Mouse (Mus musculus): ENCODE results near the gene Il9r. TPM values are rescaled to one million over a fixed set of nuclear protein-coding genes. Genes with fewer than 3 reads are reported as not detected.

Il9r gene
- polyA plus RNA-seq, 1 experiment from 2014 or later, result not detected

- POLR2A ChIA-PET, result interaction anchor here (1.4 to 2.2 kb wide), 4 partner anchors 8 to 39 kb away, joined by 3 to 8 read pairs (median 4); no protein-coding TSS in a partner anchor
- no peaks in the 10 kb centered on the region for H3K27me3 ChIP-seq
- no peak for TF ChIP-seq CTCF (IDR thresholded peaks at IDR 0.05)
- no peak for DNase-seq (ENCODE audit: low read depth, low spot score)
- CTCF ChIA-PET, result interaction anchor here (1.3 kb wide), 1 partner anchor 10 kb away, joined by 6 read pairs; no protein-coding TSS in a partner anchor
- in situ Hi-C loops (cut with MboI; ENCODE audit: low pct_unique_long_range_greater_than_20kb), result no loop called here
- ATAC-seq, result no peak
Observed at GRCm38 (mm10) chr11:32227555-32227954, 27.5 kb upstream of the Il9r start.

GRCm38 (mm10) chr11:32227041-32227440 is 27.0 kb upstream of the Il9r start:
- ATAC-seq (no peak), DNase-seq (ENCODE audit: low read depth, low spot score) (no peak)
- in situ Hi-C loops (cut with MboI; ENCODE audit: low pct_unique_long_range_greater_than_20kb), result no loop called here
- TF ChIP-seq CTCF (IDR thresholded peaks at IDR 0.05), result no peak
- ChIA-PET POLR2A (interaction anchor here (0.8 to 2.2 kb wide), 5 partner anchors 9 to 40 kb away, joined by 3 to 8 read pairs (median 4); no protein-coding TSS in a partner anchor), CTCF (interaction anchor here (1.3 kb wide), 1 partner anchor 10 kb away, joined by 6 read pairs; no protein-coding TSS in a partner anchor)
- H3K27me3 ChIP-seq, result no peaks in the 10 kb centered on the region

GRCm38 (mm10) chr11:32226124-32226871 is 26.2 kb upstream of the Il9r start, which contains the start of gene Mpg:
Gene Mpg, plus strand, starts transcription at chr11:32226505.
- H3K27me3 ChIP-seq, result no peaks in the 10 kb centered on the region
- ChIA-PET POLR2A (interaction anchor here (0.8 to 2.2 kb wide), 5 partner anchors 8 to 41 kb away, joined by 3 to 8 read pairs (median 4); no protein-coding TSS in a partner anchor), CTCF (interaction anchor here (1.3 kb wide), 1 partner anchor 11 kb away, joined by 6 read pairs; no protein-coding TSS in a partner anchor)
- in situ Hi-C loops (cut with MboI; ENCODE audit: low pct_unique_long_range_greater_than_20kb), result no loop called here
- TF ChIP-seq CTCF (IDR thresholded peaks at IDR 0.05), result no peak
- ATAC-seq (peak; percentile 37), DNase-seq (ENCODE audit: low read depth, low spot score) (no peak)

GRCm38 (mm10) chr11:32225222-32226104 is 25.4 kb upstream of the Il9r start:
- no peaks in the 10 kb centered on the region for H3K27me3 ChIP-seq
- no peak for TF ChIP-seq CTCF (IDR thresholded peaks at IDR 0.05)
- POLR2A ChIA-PET, result interaction anchor here (0.5 to 2.2 kb wide), 3 partner anchors 11 to 1425 kb away, joined by 3 to 15 read pairs (median 8); no protein-coding TSS in a partner anchor
- in situ Hi-C loops (cut with MboI; ENCODE audit: low pct_unique_long_range_greater_than_20kb), result no loop called here
- ATAC-seq (no peak), DNase-seq (ENCODE audit: low read depth, low spot score) (no peak)
- CTCF ChIA-PET, result interaction anchor here (0.7 to 3.0 kb wide), 4 partner anchors 7 to 73 kb away, joined by 3 to 9 read pairs (median 4); no protein-coding TSS in a partner anchor

GRCm38 (mm10) chr11:32224468-32225139 is 24.5 kb upstream of the Il9r start:
- ChIA-PET POLR2A (interaction anchor here (0.6 to 1.4 kb wide), 2 partner anchors 15 to 36 kb away, joined by 3 read pairs; no protein-coding TSS in a partner anchor), CTCF (interaction anchor here (0.7 to 3.0 kb wide), 5 partner anchors 8 to 74 kb away, joined by 3 to 9 read pairs (median 4); no protein-coding TSS in a partner anchor)
- in situ Hi-C loops (cut with MboI; ENCODE audit: low pct_unique_long_range_greater_than_20kb), result no loop called here
- no peak for TF ChIP-seq CTCF (IDR thresholded peaks at IDR 0.05)
- no peaks in the 10 kb centered on the region for H3K27me3 ChIP-seq
- no peak for DNase-seq (ENCODE audit: low read depth, low spot score)
- ATAC-seq, result no peak

- TF ChIP-seq CTCF (IDR thresholded peaks at IDR 0.05), result no peak
- ATAC-seq (no peak), DNase-seq (ENCODE audit: low read depth, low spot score) (no peak)
- POLR2A ChIA-PET, result no interaction called here
- CTCF ChIA-PET, result interaction anchor here (1.4 to 3.0 kb wide), 3 partner anchors 12 to 19 kb away, joined by 3 to 9 read pairs (median 5); partner anchors contain the start of gene Snrnp25
- in situ Hi-C loops (cut with MboI; ENCODE audit: low pct_unique_long_range_greater_than_20kb), result no loop called here
- no peaks in the 10 kb centered on the region for H3K27me3 ChIP-seq
Observed at GRCm38 (mm10) chr11:32223297-32223967, 23.4 kb upstream of the Il9r start.

GRCm38 (mm10) chr11:32222570-32223194 is 22.6 kb upstream of the Il9r start:
- POLR2A ChIA-PET, result interaction anchor here (1.4 kb wide), 2 partner anchors 13 to 16 kb away, joined by 3 to 5 read pairs; no protein-coding TSS in a partner anchor
- ATAC-seq, result no peak
- no peak for DNase-seq (ENCODE audit: low read depth, low spot score)
- in situ Hi-C loops (cut with MboI; ENCODE audit: low pct_unique_long_range_greater_than_20kb), result no loop called here
- CTCF ChIA-PET, result interaction anchor here (0.8 to 3.0 kb wide), 4 partner anchors 10 to 18 kb away, joined by 3 to 9 read pairs (median 4); partner anchors contain the start of gene Snrnp25
- TF ChIP-seq CTCF (IDR thresholded peaks at IDR 0.05), result no peak
- no peaks in the 10 kb centered on the region for H3K27me3 ChIP-seq

GRCm38 (mm10) chr11:32221951-32222409 is 21.9 kb upstream of the Il9r start, which contains the start of gene Rhbdf1:
Gene Rhbdf1, minus strand, starts transcription at chr11:32222300.
- TF ChIP-seq CTCF (IDR thresholded peaks at IDR 0.05), result no peak
- H3K27me3 ChIP-seq, result no peaks in the 10 kb centered on the region
- peak; percentile 42 for ATAC-seq
- ChIA-PET CTCF (interaction anchor here (0.8 to 2.1 kb wide), 3 partner anchors 9 to 16 kb away, joined by 3 to 10 read pairs (median 5); no protein-coding TSS in a partner anchor), POLR2A (interaction anchor here (1.4 kb wide), 2 partner anchors 14 to 17 kb away, joined by 3 to 5 read pairs; no protein-coding TSS in a partner anchor)
- in situ Hi-C loops (cut with MboI; ENCODE audit: low pct_unique_long_range_greater_than_20kb), result no loop called here
- DNase-seq (ENCODE audit: low read depth, low spot score), result no peak

Data from Patski (cell line).